Mouse (Mus musculus): ENCODE measurements at regions not wholly inside any gene's neighbourhood (a gene's known extent, or its start where the extent isn't known, plus 50 kb on each side); places are given as distances from the start of the nearest gene placed in this dataset.

DNA sequence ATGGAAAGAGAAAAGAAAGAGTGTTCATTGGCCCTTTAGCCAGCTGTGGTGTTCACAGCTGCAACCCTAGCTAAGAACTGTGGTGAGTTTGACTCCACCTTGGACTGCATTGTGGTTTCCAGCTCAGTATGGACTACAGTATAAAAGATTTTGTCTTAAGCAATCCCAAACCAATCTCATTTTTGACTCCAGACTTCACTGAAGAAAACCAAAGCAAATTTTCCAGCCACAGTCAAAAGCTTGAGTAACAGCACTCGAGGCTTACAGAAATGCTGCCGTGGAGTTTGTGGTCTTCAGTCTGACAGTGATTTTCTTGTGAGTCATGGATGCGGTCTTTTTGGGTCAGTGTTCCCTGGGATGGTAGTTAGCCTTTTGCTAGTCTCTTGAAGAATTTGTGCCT is 249.4 kb upstream of the Ppp2r3a start:
- TF ChIP-seq CTCF (conservative IDR thresholded peaks at IDR 0.05; ENCODE audit: insufficient read depth, insufficient read length, low read depth, low read length) (no peak), POLR2A (IDR thresholded peaks at IDR 0.05; ENCODE audit: low read depth, low read length) (no peak)
